ENCODE assay signal across 9 mouse cellular contexts in the genomic region with DNA sequence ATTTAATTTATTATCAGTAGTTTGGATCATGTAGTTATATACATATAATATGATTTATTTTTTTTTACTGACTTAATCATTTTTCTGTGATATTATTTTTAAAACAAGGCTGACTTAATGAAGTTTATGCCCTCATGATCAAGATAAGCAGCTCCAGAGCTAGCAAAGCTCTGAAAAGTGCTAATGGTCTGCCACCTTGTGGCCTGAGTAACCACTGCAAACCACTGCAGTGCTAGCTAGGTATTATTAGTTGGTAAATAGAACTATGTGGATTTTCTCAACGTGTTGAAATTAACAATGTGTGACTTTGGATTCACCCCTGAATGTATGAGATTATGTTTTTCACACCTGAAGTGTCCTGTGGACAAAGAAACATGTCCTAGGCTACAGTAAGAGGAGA. TPM values are rescaled to one million over a fixed set of nuclear protein-coding genes. Genes with fewer than 3 reads are reported as not detected.
DNase-seq lines count a peak whose midpoint lies in the region; ATAC-seq and TF ChIP-seq lines count a peak whose summit lies in the region.
"Had no signal": no experiment of that assay in that cellular context is flagged by ENCODE, and none has a peak within 500 bp of the region (broad histone marks: within the 10 kb centered on the region; RNA-seq: fewer than 3 reads in every experiment).

No protein-coding gene starts in this region.

- peak; percentile 25 for DNase-seq in liver
- DNase-seq in liver, embryonic 11.5 days (ENCODE audit: low spot score): no peak
- peak; percentile 73 for DNase-seq in brain, embryonic 14.5 days (ENCODE audit: low read depth)
- peak; percentile 39 to 66 for DNase-seq in heart, postnatal 36 days
- peak; percentile 21 to 63 for DNase-seq in layer of hippocampus, adult 2 months (ENCODE audit: low spot score in 2 of 2)
- DNase-seq in lung, postnatal 14 days: peak; percentile 76
- DNase-seq in right cerebral cortex, postnatal 4 days: peak; percentile 58
- DNase-seq in thymus, postnatal 10 days (ENCODE audit: low spot score in 2 of 2): no peak

- H3K9ac ChIP-seq in liver, embryonic 11.5 days (ENCODE audit: low read depth, low read length): no peak overlapping the region
- H3K9ac ChIP-seq: limb, embryonic 12.5 days had no signal

- intact Hi-C loops in heart, postnatal 36 days (cut with DNase I): loop anchor here (1.0 kb wide), 2 partner anchors 174 to 256 kb away; no protein-coding TSS in a partner anchor

- H3K4me2 ChIP-seq in liver, embryonic 11.5 days: no peak overlapping the region
- H3K4me2 ChIP-seq: limb, embryonic 12.5 days had no signal

- H3K27ac ChIP-seq in liver, embryonic 11.5 days (ENCODE audit: low read depth, low read length): no peak overlapping the region
- H3K27ac ChIP-seq in layer of hippocampus, adult 2 months: no peak overlapping the region
- H3K27ac ChIP-seq: limb, embryonic 12.5 days had no signal

- TF ChIP-seq CTCF in brain, embryonic 14.5 days (IDR thresholded peaks at IDR 0.05; ENCODE audit: borderline replicate concordance, extremely low read depth, insufficient read depth, insufficient read length): peak; percentile 79; the same call in 1 of the 2 replicates
- peak; percentile 91 for TF ChIP-seq CTCF in layer of hippocampus, adult 2 months (conservative IDR thresholded peaks at IDR 0.05)

- no peak for TF ChIP-seq POLR2A in brain, embryonic 14.5 days (IDR thresholded peaks at IDR 0.05; ENCODE audit: borderline replicate concordance, extremely low read depth, insufficient read depth, insufficient read length, poor library complexity, severe bottlenecking)

- H3K4me1 ChIP-seq in liver, embryonic 11.5 days (replicated peaks; ENCODE audit: control insufficient read depth, insufficient read depth, low read length): no peaks in the 10 kb centered on the region
- H3K4me1 ChIP-seq: limb, embryonic 12.5 days had no signal

- ATAC-seq in liver, embryonic 11.5 days (replicated peaks; ENCODE audit: low FRiP score): no peak

- no peak overlapping the region for H3K4me3 ChIP-seq in liver, embryonic 11.5 days (ENCODE audit: low read depth, low read length)
- no peak overlapping the region for H3K4me3 ChIP-seq in layer of hippocampus, adult 2 months
- H3K4me3 ChIP-seq: limb, embryonic 12.5 days had no signal

- WGBS in liver, embryonic 11.5 days: 0% methylated on average over 1 of the region's 1 CpGs

- H3K36me3 ChIP-seq in liver, embryonic 11.5 days (ENCODE audit: control insufficient read depth, insufficient read depth, low read length): no peaks in the 10 kb centered on the region
- H3K36me3 ChIP-seq: limb, embryonic 12.5 days had no signal

- H3K27me3 ChIP-seq in liver, embryonic 11.5 days (replicated peaks; ENCODE audit: control insufficient read depth, insufficient read depth, low read length): no peaks in the 10 kb centered on the region
- H3K27me3 ChIP-seq: limb, embryonic 12.5 days had no signal

- H3K9me3 ChIP-seq in liver, embryonic 11.5 days (ENCODE audit: control insufficient read depth, low read length): no peaks in the 10 kb centered on the region
- H3K9me3 ChIP-seq: limb, embryonic 12.5 days had no signal

RNA-seq across cellular contexts. Expression of gene Mroh9, which starts 15.0 kb away (rescaled TPM):
- polyA plus RNA-seq in liver, embryonic 11.5 days (2014; fragmentation: Nextera tagmentation; extraction: Ambion mirVana): not detected in 2 replicates
- not detected in 2 replicates for polyA plus RNA-seq in brain, embryonic 14.5 days (2012; rRNA removed)
- total RNA-seq in heart, postnatal 36 days (2021): not detected
- not detected for total RNA-seq in layer of hippocampus, adult 2 months (2021)
- polyA plus RNA-seq: limb, embryonic 12.5 days had no signal

Comparison
In these comparisons a context has a peak if more than half of its experiments do, and no peak if none do; other contexts are left out.
1. DNase-seq: peak in liver (single experiment), brain, embryonic 14.5 days (single experiment), heart, postnatal 36 days (2 of 2), layer of hippocampus, adult 2 months (2 of 2), lung, postnatal 14 days (single experiment) and right cerebral cortex, postnatal 4 days (single experiment); none in liver, embryonic 11.5 days (single experiment) and thymus, postnatal 10 days (0 of 2).